Mouse (Mus musculus) heart, postnatal 4 days (tissue): Measurements from ENCODE around the gene Rab27a. TPM values are rescaled to one million over a fixed set of nuclear protein-coding genes. Genes with fewer than 3 reads are reported as not detected.

Experiments
- DNase-seq: peaks from one replicate; pipeline ENCODE4 v3.0.0; 2021
- total RNA-seq, 2 experiments: library from RNA; stranded (reverse); gene quantifications; 2 replicates each; pipeline ENCODE4 v1.2.3; 2021

Rab27a gene
- total RNA-seq, result 1 to 10 TPM; 3.4 to 3.7 TPM

DNA sequence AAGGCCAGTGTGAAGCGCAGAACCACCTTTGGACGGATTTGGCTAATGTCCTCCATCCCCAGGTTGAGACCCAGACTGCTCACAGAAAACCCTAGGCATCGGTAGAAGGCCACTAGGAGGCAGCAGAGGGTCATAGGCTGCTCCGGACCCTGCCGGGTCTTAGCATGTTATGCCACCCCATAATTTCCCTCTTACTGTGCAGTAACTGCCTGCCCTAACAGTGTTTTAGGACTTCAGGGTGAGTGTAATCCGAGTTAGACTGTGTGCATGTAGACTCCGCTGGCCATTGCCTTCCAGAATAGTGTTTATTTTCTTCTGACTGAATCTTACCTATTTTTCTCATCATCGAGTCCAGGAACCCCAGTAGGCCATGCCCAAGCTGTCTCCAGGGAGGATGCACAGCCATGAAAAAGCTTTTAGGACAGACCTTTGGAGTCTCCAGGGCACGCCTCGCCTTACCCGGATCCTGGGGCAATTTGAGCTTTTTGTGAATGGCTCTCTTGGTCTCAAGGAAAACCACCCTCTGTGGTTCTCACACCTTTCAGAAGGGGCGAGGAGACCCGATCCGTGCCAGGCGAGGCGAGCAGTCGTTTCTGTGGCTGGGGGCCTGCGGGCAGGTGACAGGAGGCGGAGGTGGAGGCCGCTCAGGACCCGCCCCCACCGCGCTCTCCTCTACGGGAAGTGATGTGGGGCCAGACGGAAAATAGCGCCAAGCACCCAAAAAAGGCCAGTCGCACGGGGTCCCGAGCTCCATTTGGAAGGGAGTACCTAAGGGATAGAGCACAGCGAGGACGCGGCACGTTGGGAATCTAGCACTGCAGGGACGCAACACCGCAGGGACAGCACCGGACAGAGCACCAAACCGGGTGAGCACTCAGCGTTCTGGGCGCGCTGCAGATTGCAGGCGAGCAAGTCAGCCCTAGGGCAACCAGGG is at the start of gene Rab27a:
Gene Rab27a, plus strand, starts transcription at position 709 of the 934 bp plus-strand sequence.
- DNase-seq, result peak; percentile 90

DNA sequence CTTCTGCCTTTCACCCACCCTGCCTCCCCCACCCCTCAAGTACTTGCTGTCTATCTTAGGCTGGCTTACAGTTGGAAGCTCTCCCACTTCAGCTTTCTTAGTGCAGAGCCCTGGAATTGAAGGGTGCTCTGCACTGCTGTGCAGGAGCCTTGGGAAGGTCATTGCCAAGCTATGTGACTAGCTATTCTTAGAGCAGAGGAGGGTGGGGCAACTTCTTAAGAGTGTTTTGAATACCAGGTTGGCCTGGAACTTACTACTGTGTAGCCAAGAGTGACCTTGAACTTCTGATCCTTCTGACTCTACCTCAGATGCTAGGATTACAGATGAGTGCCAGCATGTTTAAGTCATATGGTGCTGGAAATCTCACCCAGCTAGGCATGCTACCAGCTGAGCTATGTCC is 48.5 kb upstream of the Rab27a start:
- DNase-seq, result no peak

DNA sequence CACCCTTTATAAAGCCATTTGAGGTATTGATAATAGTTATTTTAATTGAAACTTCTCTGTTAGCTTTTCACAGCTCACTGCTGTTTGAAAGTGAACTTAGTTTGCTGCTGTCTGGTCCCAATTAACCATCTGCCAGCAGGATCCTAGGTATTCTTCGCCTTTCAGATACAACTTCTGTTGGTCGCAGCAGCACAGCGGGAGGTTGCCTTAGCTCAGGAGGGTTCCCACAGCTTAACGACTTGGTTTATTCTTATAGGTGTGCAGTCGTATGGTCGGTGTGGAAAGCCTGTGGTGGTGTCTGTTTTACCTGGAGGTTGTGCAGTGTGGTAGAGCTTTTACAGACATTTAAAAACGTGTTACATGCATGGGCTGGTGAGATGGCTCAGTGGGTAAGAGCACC is 47.8 kb upstream of the Rab27a start:
- no peak for DNase-seq

DNA sequence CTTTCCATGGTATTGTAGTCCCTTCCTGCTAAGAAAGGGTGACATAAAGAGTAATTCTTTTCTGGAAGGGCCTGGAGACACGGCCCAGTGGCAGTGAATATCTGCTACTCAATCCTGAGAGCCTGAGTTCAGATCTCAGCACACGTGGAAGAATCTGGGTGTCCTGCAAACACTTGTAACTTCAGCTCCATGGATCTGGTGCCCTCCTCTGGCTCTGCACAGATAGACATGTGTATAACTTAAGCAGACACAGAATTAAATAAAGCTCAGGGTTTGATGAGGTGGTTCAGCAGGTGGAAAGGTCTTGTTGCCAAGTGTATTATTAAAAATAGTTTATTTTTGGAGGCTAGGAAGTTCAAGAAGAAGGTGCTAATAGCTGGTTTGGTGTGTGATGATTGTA is 44.2 kb upstream of the Rab27a start:
- no peak for DNase-seq

DNA sequence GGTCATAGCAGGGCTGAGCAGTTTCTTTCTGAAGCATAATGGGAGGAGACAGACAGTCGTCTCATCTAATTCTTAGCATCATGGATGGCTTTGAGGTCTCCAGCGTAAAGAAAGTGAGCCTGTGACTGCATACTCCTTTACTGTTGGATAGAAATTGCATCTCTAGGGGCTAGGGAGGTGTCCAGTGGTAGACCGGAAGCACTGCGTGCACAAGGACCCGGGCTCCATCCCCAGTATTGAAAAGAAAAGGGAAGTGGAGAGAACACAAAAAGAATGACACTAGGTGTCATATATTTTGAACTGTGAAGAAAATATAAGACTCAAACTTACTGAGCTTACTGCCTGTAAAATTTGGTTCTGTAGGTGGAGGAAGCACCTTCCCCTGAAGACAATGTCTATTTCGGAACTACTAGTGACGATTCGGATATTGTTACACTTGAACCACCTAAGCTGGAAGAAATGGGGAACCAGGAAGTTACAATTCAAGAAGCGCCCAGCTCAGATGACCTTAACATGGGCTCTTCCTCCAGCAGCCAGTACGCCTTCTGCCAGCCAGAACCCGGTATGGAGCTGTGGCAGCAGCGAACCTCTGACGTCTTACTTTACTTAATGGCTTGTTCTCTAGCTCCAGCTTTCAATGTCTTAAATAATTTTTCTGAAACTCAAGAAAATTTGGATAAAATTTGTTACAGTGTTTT is 43.2 kb upstream of the Rab27a start:
- DNase-seq, result no peak

DNA sequence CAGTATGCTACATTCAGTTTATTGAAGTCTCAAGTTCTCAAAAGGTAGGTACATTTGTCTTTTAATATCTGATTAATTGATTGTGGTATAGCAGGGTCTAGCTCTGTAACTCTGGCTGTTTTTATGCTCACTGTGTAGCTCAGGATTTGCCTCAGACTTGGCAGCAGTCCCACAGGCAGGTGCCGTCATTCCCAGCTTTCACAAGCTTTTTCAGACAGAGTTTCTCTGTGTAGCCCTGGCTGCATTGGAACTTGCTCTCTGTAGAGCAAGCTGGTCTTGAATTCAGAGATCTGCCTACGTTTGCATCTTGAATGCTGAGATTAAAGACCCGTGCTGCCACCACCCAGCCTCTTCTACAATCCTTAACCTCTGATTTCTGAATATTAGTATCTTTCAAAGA is 42.5 kb upstream of the Rab27a start:
- no peak for DNase-seq

DNA sequence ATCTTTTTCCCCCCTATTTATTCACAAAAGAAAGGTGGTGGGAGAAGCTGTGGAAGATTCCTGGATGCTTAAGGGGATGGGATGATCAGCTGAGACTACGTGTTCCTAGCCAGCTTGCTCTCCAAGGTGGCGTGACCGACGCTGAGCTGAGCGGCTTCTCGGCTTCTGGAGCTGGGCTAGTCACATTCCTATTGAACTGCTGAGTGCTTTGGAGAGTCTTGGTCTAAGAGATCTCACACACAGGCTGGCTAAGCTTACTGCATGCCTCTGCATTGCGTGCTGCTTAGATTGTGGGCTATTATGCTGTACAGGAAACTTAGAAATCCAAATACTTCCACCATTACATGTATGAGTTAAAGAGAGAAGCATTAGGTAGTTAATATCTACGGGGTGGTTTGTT is 40.6 kb upstream of the Rab27a start:
- no peak for DNase-seq

DNA sequence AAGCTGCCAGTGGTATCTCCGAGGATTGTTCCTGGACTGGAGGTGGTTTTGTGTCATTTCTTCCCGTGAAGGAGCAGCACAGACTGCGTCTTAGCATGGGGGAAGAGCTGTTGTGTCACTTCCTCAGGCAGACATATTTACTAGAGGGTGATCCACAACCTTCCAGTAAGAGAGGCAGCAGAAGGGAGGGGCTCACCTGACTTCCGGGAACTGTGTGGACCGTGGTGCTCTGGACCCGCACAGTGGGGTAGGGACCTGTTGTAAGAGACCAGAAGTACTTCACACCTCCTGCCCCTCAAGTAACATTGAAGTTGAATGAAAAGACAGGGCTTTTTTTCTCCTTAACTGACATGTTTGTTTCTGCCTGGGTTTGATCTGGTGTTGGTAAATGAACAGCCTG is 39.5 kb upstream of the Rab27a start:
- no peak for DNase-seq

DNA sequence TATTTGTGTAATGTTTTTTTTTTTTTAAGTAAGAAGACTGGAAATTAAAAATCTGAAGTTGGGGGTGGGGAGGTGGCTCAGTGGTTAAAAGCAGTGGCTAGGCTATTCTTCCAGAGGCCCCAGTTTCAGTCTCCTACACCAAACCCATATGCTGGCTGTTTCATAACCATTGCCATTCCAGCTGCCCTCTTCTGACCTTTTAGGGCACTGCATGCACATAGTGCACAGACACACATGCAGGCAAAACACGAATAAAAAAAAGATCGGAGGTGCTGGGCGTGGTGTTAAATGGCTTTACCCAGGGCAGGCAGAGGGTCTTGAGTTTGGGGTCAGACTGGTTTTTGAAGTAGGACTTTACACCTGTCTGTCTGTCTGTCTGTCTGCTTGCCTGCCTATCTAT is 38.5 kb upstream of the Rab27a start:
- peak; percentile 12 for DNase-seq

DNA sequence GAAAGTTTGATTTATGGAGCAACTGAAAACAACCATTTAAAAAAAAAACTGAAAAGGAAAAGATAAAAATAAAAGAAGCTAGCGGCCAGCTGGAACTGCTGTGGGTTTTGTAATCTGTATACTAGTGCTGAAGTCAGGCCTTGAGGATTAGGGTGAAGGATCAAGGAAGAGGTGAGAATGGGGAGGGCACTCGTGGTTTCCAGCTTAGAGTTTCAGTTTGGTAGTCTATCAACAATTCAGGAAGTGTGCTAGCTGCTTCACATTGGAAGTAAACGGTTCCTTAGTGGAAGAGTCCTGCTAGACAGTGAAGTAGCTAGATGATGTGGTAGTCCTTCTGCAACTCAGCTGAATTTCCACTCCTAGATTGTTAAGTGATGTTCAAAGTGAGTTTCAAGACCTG is 36.3 kb upstream of the Rab27a start:
- DNase-seq, result no peak

DNA sequence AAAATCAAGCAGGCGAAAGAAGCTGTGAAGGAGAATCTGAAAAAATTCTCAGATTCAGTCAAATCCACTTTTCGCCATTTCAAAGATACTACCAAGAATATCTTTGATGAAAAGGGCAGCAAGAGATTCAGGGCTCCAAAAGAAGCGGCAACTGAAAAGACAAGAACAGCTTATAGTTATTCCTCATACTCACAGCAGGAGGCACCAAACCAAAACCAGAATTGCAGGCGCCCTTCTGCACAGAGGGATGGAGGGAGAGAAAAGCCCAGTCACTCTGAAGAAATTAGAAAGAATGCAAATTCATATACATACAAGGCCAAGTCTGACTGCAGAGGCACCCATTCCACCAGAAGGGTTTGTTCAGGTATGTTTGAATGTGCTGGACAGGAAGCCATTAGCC is 32.0 kb upstream of the Rab27a start:
- DNase-seq, result no peak

DNA sequence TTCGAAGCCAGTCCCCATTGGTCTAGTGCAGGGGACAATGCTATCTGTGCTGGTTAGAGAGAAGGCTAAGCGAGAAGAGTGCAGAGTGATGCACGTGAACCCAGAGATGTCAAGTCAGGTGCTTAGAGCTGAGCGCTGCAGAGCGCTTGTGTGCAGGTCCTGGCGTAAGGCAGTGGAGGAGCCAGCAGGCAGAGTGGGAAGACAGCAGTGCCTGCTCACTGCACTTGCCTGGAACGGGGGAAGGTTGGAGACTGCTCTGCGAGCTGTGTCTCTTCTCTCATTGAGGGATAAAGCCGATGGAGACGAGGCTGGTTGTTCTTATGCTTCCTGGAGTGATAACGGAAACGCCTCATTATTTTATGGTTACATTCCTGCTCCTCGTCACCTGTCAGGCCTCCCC is 29.9 kb upstream of the Rab27a start:
- no peak for DNase-seq

DNA sequence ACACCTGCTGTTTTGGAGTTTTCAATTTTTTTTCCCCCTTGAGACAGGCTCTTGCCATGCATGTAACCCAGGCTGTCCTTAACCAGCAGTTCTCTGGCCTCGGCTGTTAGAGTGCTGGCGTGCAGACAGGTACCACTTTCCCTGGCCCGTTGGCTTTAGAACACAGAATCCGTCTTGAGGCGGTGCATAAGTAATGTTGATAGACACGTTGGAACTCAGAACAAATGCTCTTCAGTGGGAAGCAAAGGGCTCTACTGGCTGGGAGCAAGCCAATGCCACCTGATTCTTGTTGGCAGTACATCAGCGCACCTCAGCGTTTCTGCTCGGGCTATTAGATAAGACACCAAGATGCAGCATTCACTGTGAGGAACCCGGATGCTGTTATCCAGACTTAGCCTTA is 24.8 kb upstream of the Rab27a start:
- no peak for DNase-seq

DNA sequence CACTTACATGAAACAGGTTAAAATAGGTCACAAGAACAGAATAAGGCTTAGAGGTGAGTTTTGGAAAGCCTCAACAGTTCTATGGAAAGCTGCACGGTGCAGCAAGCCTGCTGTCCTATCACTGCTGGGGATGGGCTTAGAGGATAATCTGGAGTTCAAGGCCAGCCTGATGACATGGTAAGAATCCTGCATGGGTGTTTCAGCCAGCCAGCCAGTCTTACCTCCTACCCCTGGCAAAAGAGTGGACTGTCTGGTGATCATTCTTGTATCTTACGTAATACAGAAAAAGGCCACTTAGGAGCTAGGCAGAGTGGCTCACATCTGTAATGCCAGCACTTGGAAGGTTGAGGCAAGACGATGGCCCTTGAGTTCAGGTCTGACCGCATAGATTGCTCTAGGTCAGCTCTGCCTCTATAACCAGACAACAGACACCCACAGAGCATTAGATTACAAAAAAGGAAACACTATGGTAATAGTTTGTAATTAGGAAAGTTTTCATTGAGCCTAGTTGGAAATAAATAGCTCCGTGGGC is 24.0 kb upstream of the Rab27a start:
- DNase-seq, result no peak

DNA sequence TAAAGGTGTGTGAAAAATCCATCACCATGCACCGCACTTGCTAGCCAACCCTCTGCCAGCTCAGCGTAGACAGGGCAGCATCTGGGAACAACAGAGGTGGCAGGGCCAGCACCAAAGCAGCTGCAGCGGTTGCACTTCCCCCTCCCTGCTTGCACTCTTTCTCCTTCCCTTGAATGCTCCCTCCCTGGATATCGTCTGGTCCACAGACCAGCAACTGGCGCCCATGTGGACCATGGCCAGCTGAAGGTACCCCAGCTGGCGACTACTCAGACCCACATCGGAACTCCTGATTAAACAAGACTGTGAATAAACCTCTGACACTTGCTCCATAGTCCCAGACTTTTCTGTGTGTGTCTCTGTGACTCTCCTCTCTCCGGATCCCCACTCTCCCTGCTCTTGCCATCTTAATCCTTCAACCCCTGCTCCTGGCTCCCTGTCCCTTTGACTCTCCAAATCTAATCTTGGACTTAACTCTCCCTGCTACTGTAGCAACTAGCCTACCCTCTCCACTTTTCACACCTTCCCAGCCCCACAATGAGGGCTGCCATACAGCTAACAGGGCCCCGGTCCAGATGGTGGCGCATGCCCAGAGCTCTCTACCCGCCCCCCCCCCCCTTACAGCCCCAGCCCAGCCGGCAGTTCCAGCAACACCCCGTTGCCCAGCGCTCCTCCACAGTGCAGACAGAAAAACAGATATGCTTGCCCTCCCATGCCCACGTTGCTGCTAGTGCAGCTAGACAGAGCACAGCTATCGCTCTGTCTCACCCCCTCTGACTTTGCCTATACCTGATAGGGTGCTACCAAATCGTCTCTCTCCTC is 18.6 kb upstream of the Rab27a start:
- peak; percentile 22 for DNase-seq

DNA sequence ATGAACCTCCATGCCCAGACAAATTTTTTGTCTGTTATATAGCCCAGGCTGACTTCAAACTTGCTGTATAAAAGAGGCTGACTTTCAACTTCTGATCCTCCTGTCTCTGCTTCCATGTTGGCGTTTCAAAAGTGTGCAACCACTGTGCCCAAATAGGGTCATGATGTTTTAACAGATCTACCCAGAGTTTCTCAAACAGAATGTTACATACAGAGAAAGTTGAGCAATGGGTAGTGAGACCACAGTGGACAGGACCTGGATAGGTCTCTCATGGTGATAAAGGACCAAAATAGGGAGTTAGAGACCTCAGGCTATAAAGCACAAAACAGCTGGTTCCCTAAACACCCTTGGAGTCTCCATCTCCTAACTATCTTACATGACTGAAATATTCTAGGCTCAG is 14.2 kb upstream of the Rab27a start:
- no peak for DNase-seq

DNA sequence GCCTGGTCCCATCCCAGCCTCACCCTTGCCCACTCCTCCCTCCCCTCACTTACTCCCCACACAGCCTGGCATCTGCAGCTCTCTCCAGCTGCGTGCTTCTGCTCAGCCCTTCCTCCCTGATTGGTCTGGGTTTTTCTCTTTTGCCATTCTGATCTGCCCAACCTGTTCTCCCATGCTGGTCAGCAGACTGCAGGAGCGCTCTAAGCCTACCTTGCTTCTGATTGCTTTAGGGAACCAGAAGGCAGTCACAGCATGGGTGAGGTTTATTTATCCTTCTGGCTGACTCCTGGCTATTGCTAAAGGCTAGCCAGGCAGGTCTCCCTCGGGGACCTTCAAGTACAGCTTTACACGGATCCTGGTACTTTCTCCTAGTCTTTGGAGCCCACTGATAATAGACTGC is 13.2 kb upstream of the Rab27a start:
- DNase-seq, result no peak

DNA sequence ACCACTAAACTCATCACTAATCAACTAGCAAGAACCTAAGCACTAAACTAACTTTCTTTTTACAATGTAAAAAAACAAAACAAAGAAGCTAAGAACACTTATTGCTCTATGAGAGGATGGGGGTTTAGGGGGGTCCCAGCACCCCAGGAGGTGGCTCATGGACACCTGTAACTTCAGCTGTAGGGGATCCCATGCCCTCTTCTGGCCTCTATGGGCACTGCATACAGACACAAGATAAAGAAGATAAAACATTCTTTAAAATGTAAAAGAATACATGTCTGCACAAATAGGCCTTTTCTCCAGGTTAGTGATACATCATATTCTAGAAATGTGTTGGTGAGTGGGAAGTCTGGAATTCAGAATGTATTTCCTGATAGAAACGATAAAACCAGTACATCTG is 11.2 kb upstream of the Rab27a start:
- no peak for DNase-seq

DNA sequence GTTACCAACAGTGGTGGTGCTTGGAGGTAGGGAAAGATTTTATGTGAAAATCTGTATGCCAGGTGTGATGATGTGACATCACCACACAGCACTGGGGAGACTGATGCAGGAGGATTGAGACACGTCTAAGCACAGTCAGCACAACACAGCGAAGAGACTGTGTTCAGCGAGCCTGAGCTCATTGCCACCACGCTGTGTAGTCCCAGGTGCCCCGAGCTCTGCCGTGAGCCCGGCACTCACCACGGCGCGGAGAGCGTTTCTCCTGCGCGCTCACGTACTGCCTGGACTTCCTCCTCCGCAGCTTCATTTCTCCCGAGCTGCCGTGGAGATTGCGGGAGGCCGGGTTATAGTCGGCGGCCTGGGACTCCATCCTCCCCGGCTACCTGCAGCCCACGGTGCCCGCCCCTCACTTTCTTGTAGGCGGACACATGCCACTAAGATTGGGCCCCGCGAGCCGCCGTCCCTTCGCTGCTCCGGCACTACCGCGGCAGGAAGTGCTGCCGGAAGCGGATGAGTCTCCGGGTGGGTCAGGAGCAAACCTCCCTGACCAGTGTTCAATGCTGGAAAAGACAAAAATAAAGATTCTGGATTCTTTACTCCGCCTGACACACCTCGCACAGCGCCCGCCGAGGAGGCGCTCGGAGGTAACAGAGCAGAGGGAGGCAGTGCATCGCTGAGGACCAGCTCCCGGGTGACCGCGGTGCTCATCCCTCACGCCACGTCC is 5.3 kb upstream of the Rab27a start:
- peak; percentile 93 for DNase-seq

DNA sequence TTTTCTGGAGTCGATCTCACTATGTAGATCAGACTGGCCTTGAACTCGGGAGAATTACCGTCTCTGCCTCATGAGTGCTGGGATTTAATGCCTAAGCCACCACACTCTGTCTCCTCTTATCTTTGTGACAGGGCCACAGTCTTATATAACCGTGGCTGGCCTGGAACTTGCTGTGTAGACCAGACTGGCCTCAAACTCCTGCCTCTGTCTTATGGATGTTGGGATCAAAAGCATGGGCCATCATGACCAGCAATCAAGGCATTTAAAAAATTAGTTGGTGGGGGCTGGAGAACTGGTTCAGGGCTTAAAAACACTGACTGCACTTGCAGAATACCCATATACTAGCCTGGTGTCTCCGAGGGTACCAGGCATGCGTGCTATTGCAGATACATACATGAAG is 4.6 kb upstream of the Rab27a start, which contains the start of gene Pigb:
Gene Pigb, minus strand, starts transcription at position 299 of the 400 bp plus-strand sequence.
- no peak for DNase-seq

DNA sequence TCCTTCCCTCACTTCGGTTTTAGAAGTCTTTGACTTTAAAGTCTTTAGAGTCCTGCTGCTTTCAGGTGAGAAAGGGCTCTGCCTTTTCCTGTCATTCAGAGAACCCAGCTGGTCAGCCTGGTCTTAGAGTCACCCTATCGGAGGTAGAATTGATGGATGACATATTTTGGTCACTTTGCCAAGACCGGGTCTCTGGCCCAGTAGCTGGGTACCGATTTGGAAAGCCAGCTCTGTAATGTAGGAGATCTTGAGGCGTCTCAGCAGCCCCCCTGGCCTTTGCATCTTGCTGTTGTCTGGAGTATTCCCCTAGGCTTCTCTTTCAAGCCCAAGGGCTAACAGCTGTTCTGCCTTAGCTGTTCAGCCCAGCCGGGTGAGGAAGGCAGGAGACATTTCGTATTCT is 550 bp downstream of the Rab27a start:
- no peak for DNase-seq

DNA sequence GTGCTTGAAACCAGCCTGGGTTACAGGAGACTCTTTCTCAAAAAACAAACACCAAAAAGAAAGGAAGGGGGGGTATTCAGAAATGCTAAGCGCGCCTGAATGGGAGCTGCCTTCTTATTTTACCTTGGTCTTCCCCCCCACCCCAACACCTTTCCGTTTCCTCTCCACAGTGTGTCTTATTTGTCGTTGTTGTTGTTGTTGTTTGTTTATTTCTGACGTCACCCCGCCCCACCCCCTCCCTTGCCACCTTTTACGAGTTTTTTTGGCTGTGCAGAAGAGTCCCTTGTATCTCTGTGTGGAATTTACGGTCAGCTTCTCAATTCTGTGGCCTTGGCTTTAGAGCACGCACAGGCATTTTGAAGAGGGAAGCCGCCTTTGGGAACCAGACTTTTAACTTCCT is 1.1 kb downstream of the Rab27a start:
- DNase-seq, result no peak
